Mouse (Mus musculus) embryonic fibroblast, embryonic 13.5 days (primary cell): Measurements from ENCODE around the gene Lrmp.

Source experiments
- CTCF ChIP-seq: IDR thresholded peaks from 2 replicates; pipeline ENCODE4 v1.5.1; 2011; ENCODE audit warnings: mild to moderate bottlenecking, control low read depth, low read length, moderate library complexity, borderline replicate concordance; ENCODE audit not compliant: insufficient read depth
- POLR2A ChIP-seq: IDR thresholded peaks from 2 replicates; pipeline ENCODE4 v1.6.1; 2011; ENCODE audit warnings: low read depth, mild to moderate bottlenecking, control low read depth, low read length, moderate library complexity

GRCm38 (mm10) chr6:145114561-145114960, 892 bp upstream of the Lrmp start:
- TF ChIP-seq CTCF (no peak), POLR2A (no peak)
